Mouse (Mus musculus) C2C12 (cell line): ENCODE measurements around the gene Kif2c.

ENCODE experiments used
- CTCF ChIP-seq: IDR thresholded peaks from one replicate; pipeline ENCODE4 v1.5.1; 2011; ENCODE audit not compliant: control insufficient read depth, insufficient read depth, insufficient read length
- MYOG ChIP-seq: IDR thresholded peaks from one replicate; pipeline ENCODE4 v1.6.1; 2011; ENCODE audit not compliant: control insufficient read depth, insufficient read length; ENCODE audit errors: extremely low read depth

GRCm38 (mm10) chr4:117150212-117150733, 32.2 kb downstream of the Kif2c start:
- TF ChIP-seq MYOG (no peak), CTCF (no peak)
